Mouse (Mus musculus) intestine, embryonic 16.5 days (tissue): Measurements from ENCODE around the gene Qars. TPM values are rescaled to one million over a fixed set of nuclear protein-coding genes. Genes with fewer than 3 reads are reported as not detected.
A peak's percentile ranks its signal among the peaks of the same experiment; 100 is the strongest.

Experiments
- ATAC-seq: fragments of 200-750 bp; cut with Nextera tagmentation; 2 replicates; pipeline ENCODE4 v1.8.0; 2017; ENCODE audit warnings: moderate TSS enrichment, moderate library complexity
- H3K27ac ChIP-seq: fragments of 300-500 bp; sonication (generic); 2 replicates; pipeline ENCODE4 v1.5.1; 2014; ENCODE audit warnings: mild to moderate bottlenecking, low read length
- H3K27me3 ChIP-seq: fragments of 300-500 bp; sonication (generic); replicated peaks from 2 replicates; pipeline ENCODE4 v1.6.1; 2014; ENCODE audit warnings: low read length, control low read depth, mixed read lengths; ENCODE audit not compliant: control insufficient read depth, insufficient read depth
- H3K36me3 ChIP-seq: fragments of 300-500 bp; sonication (generic); 2 replicates; pipeline ENCODE4 v1.6.1; 2014; ENCODE audit warnings: low read length, control low read depth; ENCODE audit not compliant: control insufficient read depth, insufficient read depth
- H3K4me1 ChIP-seq: fragments of 300-500 bp; sonication (generic); 2 replicates; pipeline ENCODE4 v1.6.1; 2014; ENCODE audit warnings: low read length, control low read depth, mixed read lengths; ENCODE audit not compliant: control insufficient read depth, insufficient read depth
- H3K4me2 ChIP-seq: fragments of 300-500 bp; sonication (generic); 2 replicates; pipeline ENCODE4 v1.6.1; 2014; ENCODE audit warnings: low read depth, low read length, control low read depth
- H3K4me3 ChIP-seq: fragments of 300-500 bp; sonication (generic); 2 replicates; pipeline ENCODE4 v1.5.1; 2014; ENCODE audit warnings: mild to moderate bottlenecking, low read length
- H3K9ac ChIP-seq: fragments of 300-500 bp; sonication (generic); 2 replicates; pipeline ENCODE4 v1.6.1; 2014; ENCODE audit warnings: low read depth, low read length
- H3K9me3 ChIP-seq: fragments of 300-500 bp; sonication (generic); 2 replicates; pipeline ENCODE4 v1.6.1; 2016; ENCODE audit warnings: low read length, control low read depth; ENCODE audit not compliant: control insufficient read depth
- WGBS: fragments of 180-500 bp; shearing (Covaris S2); extraction: QIAGEN DNeasy Blood & Tissue Kit; methylation state at CpG from one replicate; pipeline ENCODE4 v1.1.7; 2014; 5-methylcytosine and 5-hydroxymethylcytosine counted together
- polyA plus RNA-seq: library from polyadenylated mRNA; unstranded; fragments of >200 nt; fragmentation: Nextera tagmentation; extraction: Ambion mirVana; gene quantifications from 2 replicates; pipeline ENCODE4 v1.2.1, GENCODE M21; 2015

The Qars gene
- polyA plus RNA-seq, 1 experiment from 2014 or later: 118 TPM

GRCm38 (mm10) chr9:108559169-108559568, 51.7 kb downstream of the Qars start:
- Histone ChIP-seq H3K27ac (no peak overlapping the region), H3K9me3 (no peaks in the 10 kb centered on the region), H3K9ac (no peak overlapping the region), H3K4me1 (peaks cover 16% of the 10 kb centered on the region), H3K36me3 (peaks cover 31% of the 10 kb centered on the region), H3K4me2 (no peak overlapping the region), H3K27me3 (no peaks in the 10 kb centered on the region), H3K4me3 (no peak overlapping the region)
- ATAC-seq: no peak
- WGBS: 92% methylated on average over 4 of the region's 4 CpGs

GRCm38 (mm10) chr9:108560227-108560841, 52.8 kb downstream of the Qars start, which contains the start of gene Impdh2:
TSS of gene Impdh2 (plus strand) at chr9:108560286.
- Histone ChIP-seq H3K4me3 (peak within 1 kb of the TSS; percentile 64), H3K27me3 (no peaks in the 10 kb centered on the region), H3K9ac (peak within 1 kb of the TSS; percentile 79), H3K4me1 (peaks cover 17% of the 10 kb centered on the region), H3K36me3 (peaks cover 29% of the 10 kb centered on the region), H3K4me2 (peak within 1 kb of the TSS; percentile 74), H3K27ac (peak within 1 kb of the TSS; percentile 59), H3K9me3 (no peaks in the 10 kb centered on the region)
- peak; percentile 99 for ATAC-seq
- WGBS: 0% methylated on average over 52 of the region's 53 CpGs

- Histone ChIP-seq H3K4me2 (no peak overlapping the region), H3K27ac (no peak overlapping the region), H3K9me3 (no peaks in the 10 kb centered on the region), H3K4me1 (peaks cover 34% of the 10 kb centered on the region), H3K27me3 (no peaks in the 10 kb centered on the region), H3K36me3 (peaks cover 15% of the 10 kb centered on the region), H3K9ac (no peak overlapping the region), H3K4me3 (no peak overlapping the region)
- ATAC-seq: no peak
- 89% methylated on average over 8 of the region's 8 CpGs for WGBS
Observed at GRCm38 (mm10) chr9:108563671-108564070, 56.2 kb downstream of the Qars start.

GRCm38 (mm10) chr9:108564131-108564530, 56.6 kb downstream of the Qars start:
- H3K9me3 ChIP-seq: no peaks in the 10 kb centered on the region
- peaks cover 14% of the 10 kb centered on the region for H3K36me3 ChIP-seq
- no peak overlapping the region for H3K27ac ChIP-seq
- ATAC-seq: no peak
- no peak overlapping the region for H3K4me2 ChIP-seq
- no peaks in the 10 kb centered on the region for H3K27me3 ChIP-seq
- H3K4me1 ChIP-seq: peaks cover 34% of the 10 kb centered on the region
- H3K9ac ChIP-seq: no peak overlapping the region
- 72% methylated on average over 7 of the region's 7 CpGs for WGBS
- H3K4me3 ChIP-seq: no peak overlapping the region

Other genes starting within 250 kb of the Qars start
- gene Dag1, start 243.7 kb upstream of the Qars start, polyA plus RNA-seq: 67.9 and 76.8 TPM in 2 replicates
- 24.6 and 29.1 TPM in 2 replicates for gene Nicn1, start 217.3 kb upstream of the Qars start, polyA plus RNA-seq
- 15.5 TPM in 2 replicates for gene Amt, start 210.9 kb upstream of the Qars start, polyA plus RNA-seq
- 425 and 427 TPM in 2 replicates for gene Rhoa, start 201.6 kb upstream of the Qars start, polyA plus RNA-seq
- 40.9 and 45.1 TPM in 2 replicates for gene Tcta, start 201.5 kb upstream of the Qars start, polyA plus RNA-seq
- gene Gpx1, start 168.8 kb upstream of the Qars start, polyA plus RNA-seq: 1,298 and 1,315 TPM in 2 replicates
- 84.4 and 92.1 TPM in 2 replicates for gene Usp4, start 159.9 kb upstream of the Qars start, polyA plus RNA-seq
- 0.49 and 0.55 TPM in 2 replicates for gene 1700102P08Rik, start 114.9 kb upstream of the Qars start, polyA plus RNA-seq
- gene Ccdc36, start 79.2 kb upstream of the Qars start, polyA plus RNA-seq: 1.1 TPM in 2 replicates
- not detected in 2 replicates for gene BC048562, start 71.2 kb upstream of the Qars start, polyA plus RNA-seq
- gene Ccdc71, start 47.2 kb upstream of the Qars start, polyA plus RNA-seq: 49.2 and 53.5 TPM in 2 replicates
- gene Klhdc8b, start 46.1 kb upstream of the Qars start, polyA plus RNA-seq: 44.7 and 49.6 TPM in 2 replicates
- gene Lamb2, start 28.0 kb upstream of the Qars start, polyA plus RNA-seq: 26.6 and 33.6 TPM in 2 replicates
- gene Usp19, start 17.1 kb upstream of the Qars start, polyA plus RNA-seq: 35.7 and 42.8 TPM in 2 replicates
- 90.2 and 93.4 TPM in 2 replicates for gene Qrich1, start 9.1 kb downstream of the Qars start, polyA plus RNA-seq
- gene Impdh2, start 52.6 kb downstream of the Qars start, polyA plus RNA-seq: 149 and 173 TPM in 2 replicates
- gene Ndufaf3, start 59.7 kb downstream of the Qars start, polyA plus RNA-seq: 41.1 and 42.1 TPM in 2 replicates
- gene Dalrd3, start 62.2 kb downstream of the Qars start, polyA plus RNA-seq: 100 and 115 TPM in 2 replicates
- gene Wdr6, start 71.0 kb downstream of the Qars start, polyA plus RNA-seq: 60.7 and 64.4 TPM in 2 replicates
- gene P4htm, start 90.0 kb downstream of the Qars start, polyA plus RNA-seq: 4.5 and 5.0 TPM in 2 replicates
- gene Arih2, start 141.7 kb downstream of the Qars start, polyA plus RNA-seq: 41.2 and 42.9 TPM in 2 replicates
- 111 and 117 TPM in 2 replicates for gene Slc25a20, start 154.4 kb downstream of the Qars start, polyA plus RNA-seq
- gene Prkar2a, start 181.6 kb downstream of the Qars start, polyA plus RNA-seq: 32.8 and 36.9 TPM in 2 replicates